Mouse (Mus musculus) A20 (cell line): ENCODE results near the gene Kdm2b.

Experiments
- DNase-seq: peaks from one replicate; pipeline ENCODE4 v3.0.0-alpha.2; 2011; ENCODE audit warnings: low read depth, low spot score

Gene Kdm2b

GRCm38 (mm10) chr5:122989551-122990330, at the start of gene Kdm2b:
TSS of gene Kdm2b (minus strand) at chr5:122989823.
- peak; percentile 62 for DNase-seq

GRCm38 (mm10) chr5:123039120-123039752, 49.6 kb upstream of the Kdm2b start:
- peak; percentile 56 for DNase-seq

- no peak for DNase-seq
Measured at GRCm38 (mm10) chr5:123038115-123038514, 48.5 kb upstream of the Kdm2b start.

GRCm38 (mm10) chr5:123035564-123035963, 45.9 kb upstream of the Kdm2b start:
- DNase-seq, result no peak

DNA sequence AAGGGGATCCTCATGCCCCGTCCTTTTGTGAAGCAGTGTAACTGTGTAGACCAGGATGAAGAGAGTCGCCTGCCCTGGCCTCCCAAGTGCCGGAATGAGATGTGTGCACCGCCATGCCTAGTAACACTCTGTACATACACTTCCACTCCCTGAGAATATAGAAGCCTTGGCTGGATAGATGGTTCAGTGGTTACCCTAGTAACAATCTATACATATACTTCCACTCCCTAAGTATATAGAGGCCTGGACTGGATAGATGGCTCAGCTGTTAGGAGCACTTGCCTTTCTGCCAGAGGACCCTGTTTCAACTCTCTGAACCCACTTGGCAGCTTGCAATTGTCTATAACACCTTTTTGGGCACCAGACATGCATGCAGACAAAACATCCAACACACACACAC, 45.5 kb upstream of the Kdm2b start:
- DNase-seq, result no peak

- DNase-seq, result no peak
Measured at GRCm38 (mm10) chr5:123033646-123034160, 44.1 kb upstream of the Kdm2b start.

GRCm38 (mm10) chr5:123031312-123031711, 41.7 kb upstream of the Kdm2b start:
- DNase-seq, result no peak

DNA sequence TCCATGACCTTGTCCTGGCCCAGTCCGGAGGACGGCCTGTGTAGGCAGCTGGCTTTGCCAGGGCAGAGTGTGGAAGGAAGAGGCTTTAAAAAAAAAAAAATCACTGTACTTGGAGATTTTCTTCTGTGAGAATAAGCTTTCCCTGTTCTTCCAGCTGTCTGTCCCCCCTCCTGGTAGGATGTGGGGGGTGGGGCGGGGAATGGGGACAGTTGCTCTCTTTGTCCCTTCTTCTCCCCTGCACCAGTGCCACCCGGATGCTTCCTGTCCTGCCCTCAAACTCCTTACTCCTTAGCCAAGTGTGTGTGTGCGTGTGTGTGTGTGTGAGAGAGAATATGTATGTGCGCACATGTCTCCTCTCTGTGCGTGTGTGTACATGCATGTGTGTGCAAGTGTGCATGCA, 40.1 kb upstream of the Kdm2b start:
- DNase-seq, result no peak

- no peak for DNase-seq
Measured at GRCm38 (mm10) chr5:123027436-123027835, 37.8 kb upstream of the Kdm2b start.

DNA sequence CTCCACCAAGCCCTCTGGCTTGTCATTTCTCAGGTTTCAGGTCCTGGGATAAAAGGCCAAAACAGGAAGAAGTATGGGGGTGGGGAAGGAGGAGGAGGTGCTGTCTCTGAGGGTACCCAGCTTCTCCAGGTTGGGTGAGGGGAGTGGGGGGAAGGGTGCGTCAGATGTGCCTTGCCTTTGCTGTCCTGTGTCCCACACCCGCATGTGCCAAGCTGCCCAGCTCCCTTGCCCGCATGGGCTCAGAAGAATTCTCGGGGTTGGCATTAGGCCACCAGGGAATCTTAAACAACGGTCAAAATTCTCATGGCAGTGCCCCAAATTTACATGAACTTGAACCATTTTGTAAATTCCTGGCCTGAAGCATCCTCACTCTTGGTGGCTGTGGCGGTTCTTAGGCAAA, 36.8 kb upstream of the Kdm2b start:
- DNase-seq, result no peak

DNA sequence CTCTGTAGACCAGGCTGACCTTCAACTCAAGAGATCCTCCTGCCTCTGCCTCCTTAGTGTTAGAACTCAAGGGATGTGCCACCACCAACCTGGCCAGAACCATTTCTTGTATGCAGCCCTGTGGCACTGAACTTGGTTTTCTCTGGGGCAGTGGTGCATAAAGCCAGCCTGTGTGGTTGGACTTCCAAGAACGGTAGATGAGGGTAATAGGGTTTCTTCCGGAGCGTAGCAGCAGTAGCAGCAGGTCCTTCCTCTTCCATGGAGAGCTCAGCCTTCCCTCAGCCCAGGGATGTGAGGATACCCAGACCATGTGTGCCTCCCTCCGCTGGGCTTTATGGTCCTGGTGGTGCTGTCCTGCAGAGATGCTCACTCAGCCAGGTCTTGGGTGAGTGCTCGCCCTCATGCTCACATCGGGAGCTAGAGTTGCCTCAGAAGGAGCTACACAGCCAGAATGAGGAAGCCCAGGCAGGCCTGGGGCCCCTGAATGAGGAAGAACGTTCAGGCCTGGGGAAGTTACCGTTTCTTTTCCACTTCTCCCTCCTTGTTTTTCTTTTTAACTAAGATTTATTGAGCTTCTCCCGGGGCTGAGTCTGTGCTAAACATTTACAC, 35.4 kb upstream of the Kdm2b start:
- peak; percentile 80 for DNase-seq

DNA sequence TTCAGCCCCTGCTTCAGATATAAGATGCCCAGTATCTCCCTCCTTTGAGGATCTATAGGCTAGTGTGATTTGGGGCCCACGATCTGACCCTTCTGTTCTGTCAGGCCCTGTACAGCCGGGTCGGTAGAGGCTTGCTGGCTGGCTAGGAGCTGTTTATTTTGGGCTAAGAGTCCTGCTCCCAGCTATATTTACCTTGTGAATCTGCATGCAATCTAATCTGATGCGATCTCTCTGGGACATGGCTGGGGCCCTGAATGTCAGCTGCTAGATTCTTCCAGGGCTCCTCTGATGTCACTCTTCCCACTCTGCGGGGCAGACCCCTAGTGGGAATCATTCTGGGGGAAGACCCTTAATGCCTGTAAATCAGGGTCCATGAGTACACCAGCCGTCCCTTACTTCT, 34.7 kb upstream of the Kdm2b start:
- no peak for DNase-seq

DNA sequence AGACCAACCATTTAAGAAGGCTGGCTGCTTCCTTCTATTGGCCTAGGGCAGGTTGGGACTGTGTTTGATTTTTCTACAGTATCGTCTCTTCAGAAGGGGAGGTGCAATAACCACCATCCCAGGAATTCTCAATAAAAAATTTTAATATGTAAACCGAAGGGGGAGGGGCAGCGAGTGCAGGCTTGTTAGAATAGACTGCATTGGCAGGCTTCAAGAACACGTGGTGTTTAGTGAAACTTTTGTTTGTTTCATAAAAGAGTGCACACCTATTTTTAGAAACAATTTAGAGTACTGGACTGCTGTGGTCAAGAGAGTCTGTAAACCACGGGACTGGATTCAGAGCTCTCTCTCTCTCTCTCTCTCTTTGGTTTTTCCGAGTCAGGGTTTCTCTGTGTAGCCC, 33.4 kb upstream of the Kdm2b start:
- DNase-seq, result no peak

- no peak for DNase-seq
Measured at GRCm38 (mm10) chr5:123021438-123021837, 31.8 kb upstream of the Kdm2b start.

DNA sequence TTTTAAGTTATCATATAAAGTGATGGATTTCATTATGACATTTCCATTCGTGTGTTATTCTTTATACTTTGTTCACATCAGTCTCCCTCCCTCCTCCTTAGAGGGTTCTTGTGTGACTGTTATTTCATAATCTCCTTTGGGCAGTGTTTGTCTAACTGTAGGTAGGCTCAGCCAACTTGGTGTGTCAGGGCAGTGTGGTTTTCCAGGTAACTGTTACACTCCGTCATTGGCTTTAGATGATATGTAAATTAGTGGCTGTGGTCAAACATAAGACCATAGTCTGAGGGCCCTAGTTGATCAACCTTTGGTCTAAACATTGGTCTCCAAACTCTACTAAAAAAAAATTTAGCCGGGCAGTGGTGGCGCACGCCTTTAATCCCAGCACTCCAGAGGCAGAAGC, 30.8 kb upstream of the Kdm2b start:
- DNase-seq, result no peak

GRCm38 (mm10) chr5:123019336-123020016, 29.9 kb upstream of the Kdm2b start:
- no peak for DNase-seq

- DNase-seq, result no peak
Measured at GRCm38 (mm10) chr5:123017504-123017903, 27.9 kb upstream of the Kdm2b start.

GRCm38 (mm10) chr5:123015915-123016314, 26.3 kb upstream of the Kdm2b start:
- DNase-seq, result no peak

DNA sequence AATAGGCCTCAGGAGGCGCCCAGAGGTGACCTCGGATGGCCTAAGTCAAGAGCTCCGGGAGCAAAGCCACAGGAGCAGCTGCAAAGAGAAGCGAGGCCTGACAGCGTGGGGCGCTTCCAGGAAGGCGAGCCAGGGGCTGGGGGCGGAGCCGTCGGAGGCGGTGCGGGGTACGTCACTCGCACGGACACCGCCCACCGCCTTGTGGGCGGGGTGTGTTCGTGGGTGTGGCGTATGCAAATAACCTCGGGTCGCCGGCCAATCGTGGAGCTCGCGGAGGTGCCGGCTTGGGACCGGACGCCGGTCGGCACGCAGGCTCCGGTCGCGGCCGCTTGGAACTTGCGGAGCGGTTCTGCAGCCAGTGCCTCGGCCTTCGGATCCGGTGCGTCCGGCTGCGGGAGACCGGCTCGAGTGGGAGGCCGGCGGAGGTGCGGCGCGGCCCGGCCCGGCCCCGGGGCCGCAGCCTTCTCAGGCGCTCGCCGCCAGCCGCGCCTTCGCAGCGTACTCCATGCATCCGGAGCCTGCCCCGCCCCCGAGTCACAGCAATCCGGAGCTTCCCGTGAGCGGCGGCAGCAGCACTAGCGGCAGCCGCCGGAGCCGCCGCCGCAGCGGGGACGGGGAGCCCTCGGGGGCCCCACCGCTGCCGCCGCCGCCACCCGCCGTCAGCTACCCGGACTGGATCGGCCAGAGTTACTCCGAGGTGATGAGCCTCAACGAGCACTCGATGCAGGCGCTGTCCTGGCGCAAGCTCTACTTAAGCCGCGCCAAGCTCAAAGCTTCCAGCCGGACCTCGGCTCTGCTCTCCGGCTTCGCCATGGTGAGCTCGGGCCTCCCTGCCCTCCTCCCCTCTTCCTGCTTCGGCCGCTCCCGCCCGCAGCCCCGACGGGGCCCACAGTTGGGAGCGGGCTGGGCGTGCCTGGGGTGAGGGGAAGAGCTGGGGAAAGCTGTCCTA, 25.4 kb upstream of the Kdm2b start, which contains the start of gene Orai1:
Gene Orai1, plus strand, starts transcription at position 322 of the 949 bp plus-strand sequence.
- peak; percentile 98 for DNase-seq

- DNase-seq, result peak; percentile 81
Measured at GRCm38 (mm10) chr5:123013599-123014315, 24.1 kb upstream of the Kdm2b start.
